Mouse (Mus musculus): ENCODE data around the gene Scml4.

The Scml4 gene

GRCm38 (mm10) chr10:42897632-42898031 is 37.5 kb downstream of the Scml4 start:
- no peak for DNase-seq (ENCODE audit: extremely low spot score, low read depth, low spot score)

- DNase-seq (ENCODE audit: extremely low spot score, low read depth, low spot score), result no peak
These were observed 41.2 kb downstream of the Scml4 start for GRCm38 (mm10) chr10:42901361-42901760.

- DNase-seq (ENCODE audit: extremely low spot score, low read depth, low spot score), result no peak
These were observed 42.9 kb downstream of the Scml4 start for GRCm38 (mm10) chr10:42903054-42903453.

GRCm38 (mm10) chr10:42908562-42908961 is 48.4 kb downstream of the Scml4 start:
- no peak for DNase-seq (ENCODE audit: extremely low spot score, low read depth, low spot score)

GRCm38 (mm10) chr10:42910567-42910966 is 50.4 kb downstream of the Scml4 start:
- DNase-seq (ENCODE audit: extremely low spot score, low read depth, low spot score), result no peak

- DNase-seq (ENCODE audit: extremely low spot score, low read depth, low spot score), result no peak
These were observed 51.9 kb downstream of the Scml4 start for GRCm38 (mm10) chr10:42912056-42912455.

- DNase-seq (ENCODE audit: extremely low spot score, low read depth, low spot score), result no peak
These were observed 53.0 kb downstream of the Scml4 start for GRCm38 (mm10) chr10:42913196-42913595.

GRCm38 (mm10) chr10:42914146-42914545 is 54.0 kb downstream of the Scml4 start:
- no peak for DNase-seq (ENCODE audit: extremely low spot score, low read depth, low spot score)

- no peak for DNase-seq (ENCODE audit: extremely low spot score, low read depth, low spot score)
These were observed 57.2 kb downstream of the Scml4 start for GRCm38 (mm10) chr10:42917355-42917754.

GRCm38 (mm10) chr10:42919786-42920185 is 59.6 kb downstream of the Scml4 start:
- no peak for DNase-seq (ENCODE audit: extremely low spot score, low read depth, low spot score)

- no peak for DNase-seq (ENCODE audit: extremely low spot score, low read depth, low spot score)
These were observed 65.1 kb downstream of the Scml4 start for GRCm38 (mm10) chr10:42925103-42925866.

- DNase-seq (ENCODE audit: extremely low spot score, low read depth, low spot score), result no peak
These were observed 70.0 kb downstream of the Scml4 start for GRCm38 (mm10) chr10:42930121-42930650.

GRCm38 (mm10) chr10:42932862-42933480 is 72.8 kb downstream of the Scml4 start:
- no peak for DNase-seq (ENCODE audit: extremely low spot score, low read depth, low spot score)

- no peak for DNase-seq (ENCODE audit: extremely low spot score, low read depth, low spot score)
These were observed 74.5 kb downstream of the Scml4 start for GRCm38 (mm10) chr10:42934672-42935071.

GRCm38 (mm10) chr10:42936205-42936604 is 76.0 kb downstream of the Scml4 start:
- no peak for DNase-seq (ENCODE audit: extremely low spot score, low read depth, low spot score)

GRCm38 (mm10) chr10:42938361-42938760 is 78.2 kb downstream of the Scml4 start:
- no peak for DNase-seq (ENCODE audit: extremely low spot score, low read depth, low spot score)

GRCm38 (mm10) chr10:42939691-42940090 is 79.5 kb downstream of the Scml4 start:
- no peak for DNase-seq (ENCODE audit: extremely low spot score, low read depth, low spot score)

GRCm38 (mm10) chr10:42940193-42941050 is 80.3 kb downstream of the Scml4 start:
- DNase-seq (ENCODE audit: extremely low spot score, low read depth, low spot score), result no peak

- DNase-seq (ENCODE audit: extremely low spot score, low read depth, low spot score), result no peak
These were observed 81.1 kb downstream of the Scml4 start for GRCm38 (mm10) chr10:42941278-42941677.

GRCm38 (mm10) chr10:42941697-42942221 is 81.6 kb downstream of the Scml4 start:
- no peak for DNase-seq (ENCODE audit: extremely low spot score, low read depth, low spot score)

- no peak for DNase-seq (ENCODE audit: extremely low spot score, low read depth, low spot score)
These were observed 82.1 kb downstream of the Scml4 start for GRCm38 (mm10) chr10:42942300-42942699.
